Mouse (Mus musculus): ENCODE measurements around the gene Lrp5.

Gene Lrp5

GRCm38 (mm10) chr19:3562752-3563151 is 123.6 kb downstream of the Lrp5 start:
- DNase-seq (ENCODE audit: extremely low spot score, low read depth, low spot score): no peak

- DNase-seq (ENCODE audit: extremely low spot score, low read depth, low spot score): no peak
Observed at GRCm38 (mm10) chr19:3562298-3562697, 124.1 kb downstream of the Lrp5 start.

- DNase-seq (ENCODE audit: extremely low spot score, low read depth, low spot score): no peak
Observed at GRCm38 (mm10) chr19:3556169-3556827, 130.1 kb downstream of the Lrp5 start.

GRCm38 (mm10) chr19:3554785-3555184 is 131.6 kb downstream of the Lrp5 start:
- DNase-seq (ENCODE audit: extremely low spot score, low read depth, low spot score): no peak

- DNase-seq (ENCODE audit: extremely low spot score, low read depth, low spot score): no peak
Observed at GRCm38 (mm10) chr19:3551573-3552159, 134.7 kb downstream of the Lrp5 start.

- no peak for DNase-seq (ENCODE audit: extremely low spot score, low read depth, low spot score)
Observed at GRCm38 (mm10) chr19:3550101-3550500, 136.3 kb downstream of the Lrp5 start.

DNA sequence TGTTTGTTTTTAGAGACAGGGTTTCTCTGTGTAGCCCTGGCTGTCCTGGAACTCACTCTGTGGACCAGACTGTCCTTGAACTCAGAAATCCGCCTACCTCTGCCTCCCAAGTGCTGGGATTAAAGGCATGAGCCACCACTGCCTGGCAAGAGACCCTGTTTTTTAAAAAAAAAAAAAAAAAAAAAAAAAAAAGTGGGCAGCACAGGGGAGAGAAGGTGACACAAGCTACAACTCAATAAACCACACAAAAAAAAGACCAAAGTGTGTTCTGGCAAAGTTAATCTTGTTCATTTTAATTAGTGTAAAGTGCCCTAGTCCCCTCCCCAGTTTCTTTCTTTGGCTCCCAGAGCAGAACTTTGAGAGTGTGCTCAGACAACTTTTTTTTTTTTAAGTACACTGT is 137.1 kb downstream of the Lrp5 start:
- DNase-seq (ENCODE audit: extremely low spot score, low read depth, low spot score): no peak

DNA sequence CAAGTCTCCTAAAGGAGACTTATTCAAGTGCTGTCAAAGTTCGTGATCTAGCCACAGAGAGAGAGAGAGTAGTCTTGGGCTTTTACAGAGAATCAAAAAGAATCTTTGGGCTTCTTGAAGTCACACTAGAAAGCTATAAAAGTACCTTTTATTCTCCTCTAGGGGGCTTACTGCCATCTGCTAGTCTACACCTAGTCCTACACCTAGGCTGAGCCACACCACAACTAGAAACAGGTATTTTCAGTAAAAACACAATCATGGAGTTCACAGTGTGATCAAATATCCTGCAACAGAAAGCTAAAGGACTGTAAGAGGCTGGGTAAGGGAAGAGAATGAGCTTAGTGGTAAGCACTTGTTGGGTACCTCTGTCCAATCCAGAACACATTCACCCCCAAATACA is 138.1 kb downstream of the Lrp5 start:
- DNase-seq (ENCODE audit: extremely low spot score, low read depth, low spot score): no peak

DNA sequence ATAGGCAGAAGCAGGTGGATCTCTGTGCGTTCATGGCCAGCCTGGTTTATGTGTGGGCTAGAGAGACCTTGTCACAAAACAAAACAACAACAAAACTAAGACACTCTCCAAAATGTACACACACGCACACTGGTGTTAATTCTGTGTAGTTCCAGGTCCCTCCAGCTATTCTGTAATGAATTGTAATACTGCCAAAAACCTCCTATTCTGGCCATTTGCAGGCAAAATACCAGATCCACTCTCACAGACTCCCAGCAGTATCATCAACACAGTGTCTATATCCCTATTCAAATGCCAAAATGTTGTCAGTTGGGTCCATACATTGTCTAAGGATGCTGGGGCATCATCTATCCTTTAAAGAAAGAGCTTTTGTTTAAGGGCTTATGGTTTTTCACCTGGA is 141.4 kb downstream of the Lrp5 start:
- DNase-seq (ENCODE audit: extremely low spot score, low read depth, low spot score): no peak

DNA sequence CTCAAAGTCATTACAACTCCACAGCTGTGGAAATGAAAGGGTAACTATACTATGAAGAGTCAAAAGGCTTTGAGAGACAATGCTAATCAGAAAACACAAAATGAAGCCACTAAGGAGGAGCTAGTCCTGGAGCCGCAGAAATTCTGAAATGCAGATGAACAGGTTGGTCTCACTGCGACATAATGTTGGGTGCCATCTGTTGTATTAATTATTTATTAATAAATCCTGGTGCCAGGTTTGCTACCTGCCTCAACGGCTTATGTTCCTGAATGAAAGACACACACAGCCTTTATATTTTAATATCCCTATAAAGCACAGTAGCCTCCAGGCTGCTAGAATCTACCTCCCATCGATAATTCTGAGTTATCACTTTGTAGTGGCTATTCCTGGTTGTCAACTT is 143.8 kb downstream of the Lrp5 start:
- DNase-seq (ENCODE audit: extremely low spot score, low read depth, low spot score): no peak

GRCm38 (mm10) chr19:3540997-3541396 is 145.4 kb downstream of the Lrp5 start:
- no peak for DNase-seq (ENCODE audit: extremely low spot score, low read depth, low spot score)

GRCm38 (mm10) chr19:3540254-3540653 is 146.1 kb downstream of the Lrp5 start:
- DNase-seq (ENCODE audit: extremely low spot score, low read depth, low spot score): no peak

GRCm38 (mm10) chr19:3539456-3539855 is 146.9 kb downstream of the Lrp5 start:
- no peak for DNase-seq (ENCODE audit: extremely low spot score, low read depth, low spot score)

DNA sequence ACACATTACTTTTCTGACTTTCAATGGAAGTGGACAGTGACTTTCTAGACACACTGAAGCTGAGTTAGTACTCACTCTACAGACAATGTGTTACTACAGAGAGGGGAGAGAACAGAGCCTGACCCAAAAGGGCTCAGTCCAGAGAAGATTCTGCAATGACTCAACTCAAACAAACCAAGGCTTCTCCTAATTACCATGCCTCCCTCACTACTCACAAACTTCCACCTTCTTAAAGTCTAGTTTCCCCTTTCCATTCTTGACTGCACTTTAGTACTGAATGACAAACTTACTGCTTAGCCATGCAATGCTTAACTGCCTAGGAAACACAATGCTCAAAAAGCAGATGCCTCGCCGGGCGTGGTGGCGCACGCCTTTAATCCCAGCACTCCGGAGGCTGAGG is 148.7 kb downstream of the Lrp5 start:
- no peak for DNase-seq (ENCODE audit: extremely low spot score, low read depth, low spot score)

- no peak for DNase-seq (ENCODE audit: extremely low spot score, low read depth, low spot score)
Observed at GRCm38 (mm10) chr19:3534945-3535344, 151.4 kb downstream of the Lrp5 start.

All from hindlimb bud, embryonic 11.5 days (tissue).